Mouse (Mus musculus): ENCODE measurements around the gene Pacs1.
"Not testable (repeated sequence)": the region's sequence is repeated elsewhere in the genome, so short reads cannot be mapped to it uniquely, and the experiment has no call there.

Pacs1 gene

GRCm38 (mm10) chr19:5151741-5152140, 121.2 kb downstream of the Pacs1 start:
- DNase-seq (ENCODE audit: low spot score), result no peak

- peak; percentile 51 for DNase-seq (ENCODE audit: low spot score)
Observed at GRCm38 (mm10) chr19:5151331-5151730, 121.6 kb downstream of the Pacs1 start.

- DNase-seq (ENCODE audit: low spot score), result no peak
Observed at GRCm38 (mm10) chr19:5150358-5150757, 122.6 kb downstream of the Pacs1 start.

GRCm38 (mm10) chr19:5149041-5149440, 123.9 kb downstream of the Pacs1 start:
- not testable (repeated sequence) for DNase-seq (ENCODE audit: low spot score)

GRCm38 (mm10) chr19:5139640-5140039, 133.3 kb downstream of the Pacs1 start:
- DNase-seq (ENCODE audit: low spot score), result peak; percentile 44

GRCm38 (mm10) chr19:5131237-5131636, 141.7 kb downstream of the Pacs1 start:
- no peak for DNase-seq (ENCODE audit: low spot score)

- no peak for DNase-seq (ENCODE audit: low spot score)
Observed at GRCm38 (mm10) chr19:5129770-5130169, 143.1 kb downstream of the Pacs1 start.

- DNase-seq (ENCODE audit: low spot score), result no peak
Observed at GRCm38 (mm10) chr19:5124055-5124614, 148.8 kb downstream of the Pacs1 start.

- no peak for DNase-seq (ENCODE audit: low spot score)
Observed at GRCm38 (mm10) chr19:5123241-5123640, 149.7 kb downstream of the Pacs1 start.

GRCm38 (mm10) chr19:5122492-5122891, 150.4 kb downstream of the Pacs1 start:
- no peak for DNase-seq (ENCODE audit: low spot score)

- no peak for DNase-seq (ENCODE audit: low spot score)
Observed at GRCm38 (mm10) chr19:5118384-5118698, 154.6 kb downstream of the Pacs1 start, which contains the start of gene Klc2. Gene Klc2, minus strand, starts transcription at chr19:5118560.

- peak; percentile 70 for DNase-seq (ENCODE audit: low spot score)
Observed at GRCm38 (mm10) chr19:5117494-5118383, 155.2 kb downstream of the Pacs1 start.

- no peak for DNase-seq (ENCODE audit: low spot score)
Observed at GRCm38 (mm10) chr19:5113783-5114182, 159.1 kb downstream of the Pacs1 start.

GRCm38 (mm10) chr19:5109659-5110453, 163.1 kb downstream of the Pacs1 start:
- DNase-seq (ENCODE audit: low spot score), result no peak

- DNase-seq (ENCODE audit: low spot score), result no peak
Observed at GRCm38 (mm10) chr19:5108702-5109101, 164.2 kb downstream of the Pacs1 start.

- no peak for DNase-seq (ENCODE audit: low spot score)
Observed at GRCm38 (mm10) chr19:5108271-5108575, 164.7 kb downstream of the Pacs1 start.

- no peak for DNase-seq (ENCODE audit: low spot score)
Observed at GRCm38 (mm10) chr19:5107556-5108270, 165.2 kb downstream of the Pacs1 start.

GRCm38 (mm10) chr19:5106731-5107191, 166.2 kb downstream of the Pacs1 start, which contains the start of gene Rab1b:
Gene Rab1b, minus strand, starts transcription at chr19:5107072.
- DNase-seq (ENCODE audit: low spot score), result peak; percentile 98

- DNase-seq (ENCODE audit: low spot score), result no peak
Observed at GRCm38 (mm10) chr19:5106074-5106473, 166.8 kb downstream of the Pacs1 start.

GRCm38 (mm10) chr19:5098363-5099143, 174.4 kb downstream of the Pacs1 start, which contains the start of gene Cnih2:
Gene Cnih2, minus strand, starts transcription at chr19:5098521.
- DNase-seq (ENCODE audit: low spot score), result no peak

All from c-Kit-positive CD71-positive TER-119-positive erythroid progenitor cells, embryonic 14.5 days (primary cell).